Mouse (Mus musculus) bone marrow, adult 2 months (tissue): Measurements from ENCODE around the gene Ip6k3. TPM values are rescaled to one million over a fixed set of nuclear protein-coding genes. Genes with fewer than 3 reads are reported as not detected.

ENCODE experiments used
- H3K27ac ChIP-seq: fragments of 200-500 bp; 2 replicates; pipeline ENCODE4 v1.5.1; 2012; ENCODE audit warnings: low read depth, mild to moderate bottlenecking, control low read depth, inconsistent platforms, low read length; ENCODE audit not compliant: control insufficient read depth, poor library complexity, insufficient read depth
- H3K4me1 ChIP-seq: fragments of 200-500 bp; 2 replicates; pipeline ENCODE4 v1.6.1; 2011; ENCODE audit warnings: low read length; ENCODE audit not compliant: control insufficient read depth, insufficient read depth
- H3K4me3 ChIP-seq: fragments of 200-500 bp; replicated peaks from 2 replicates; pipeline ENCODE3; 2011; ENCODE audit warnings: mild to moderate bottlenecking, low read depth, low read length, control low read depth; ENCODE audit not compliant: control insufficient read depth
- CTCF ChIP-seq: fragments of 200-500 bp; IDR thresholded peaks from 2 replicates; pipeline ENCODE4 v1.5.1; 2011; ENCODE audit warnings: low read length, control low read depth; ENCODE audit not compliant: control insufficient read depth, insufficient read depth
- POLR2A ChIP-seq: fragments of 200-500 bp; IDR thresholded peaks from 2 replicates; pipeline ENCODE4 v1.6.1; 2011; ENCODE audit warnings: low read depth, mild to moderate bottlenecking, control low read depth, low read length, borderline replicate concordance; ENCODE audit not compliant: control insufficient read depth
- WGBS: fragments of 180-500 bp; shearing (Covaris S2); methylation state at CpG from one replicate; pipeline ENCODE4 v1.1.7; 2018; 5-methylcytosine and 5-hydroxymethylcytosine counted together
- polyA plus RNA-seq: library from polyadenylated mRNA; stranded (reverse); fragments of >200 nt; gene quantifications from 2 replicates; pipeline ENCODE4 v1.2.4, GENCODE M21; 2011; ENCODE audit warnings: low replicate concordance; ENCODE audit not compliant: missing spikeins, insufficient read depth, insufficient read length

Gene Ip6k3
- polyA plus RNA-seq, 1 experiment, result not detected

GRCm38 (mm10) chr17:27200801-27201200 is 33.2 kb upstream of the Ip6k3 start:
- TF ChIP-seq CTCF (no peak), POLR2A (no peak)
- WGBS, result 37% methylated on average over 11 of the region's 11 CpGs
- H3K4me3 ChIP-seq, result no peak overlapping the region
- H3K27ac ChIP-seq, result no peak overlapping the region
- H3K4me1 ChIP-seq, result peaks cover 2% of the 10 kb centered on the region; the same call in 1 of the 2 replicates

DNA sequence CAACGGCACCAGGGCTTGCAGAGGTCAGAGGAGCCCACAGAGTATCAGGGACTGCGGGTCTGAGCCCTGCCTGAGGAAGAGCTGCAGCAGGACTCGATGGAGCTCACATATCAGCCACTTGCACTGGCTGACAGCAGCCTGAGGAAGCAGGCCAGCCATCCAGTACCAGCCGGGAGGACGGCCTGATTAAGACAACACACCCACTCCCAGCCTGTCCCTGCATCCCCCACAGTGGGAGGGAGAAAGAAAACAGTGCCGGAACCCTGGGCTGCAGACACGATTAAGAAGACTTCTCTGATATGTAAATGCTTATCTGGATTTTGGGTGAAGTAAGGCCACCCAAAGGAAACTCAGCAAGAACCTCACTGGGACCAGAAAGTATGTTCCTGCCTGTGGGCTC is 32.3 kb upstream of the Ip6k3 start:
- peaks cover 4% of the 10 kb centered on the region; the same call in 1 of the 2 replicates for H3K4me1 ChIP-seq
- no peak overlapping the region for H3K27ac ChIP-seq
- TF ChIP-seq POLR2A (no peak), CTCF (no peak)
- H3K4me3 ChIP-seq, result no peak overlapping the region
- 70% methylated on average over 7 of the region's 7 CpGs for WGBS

DNA sequence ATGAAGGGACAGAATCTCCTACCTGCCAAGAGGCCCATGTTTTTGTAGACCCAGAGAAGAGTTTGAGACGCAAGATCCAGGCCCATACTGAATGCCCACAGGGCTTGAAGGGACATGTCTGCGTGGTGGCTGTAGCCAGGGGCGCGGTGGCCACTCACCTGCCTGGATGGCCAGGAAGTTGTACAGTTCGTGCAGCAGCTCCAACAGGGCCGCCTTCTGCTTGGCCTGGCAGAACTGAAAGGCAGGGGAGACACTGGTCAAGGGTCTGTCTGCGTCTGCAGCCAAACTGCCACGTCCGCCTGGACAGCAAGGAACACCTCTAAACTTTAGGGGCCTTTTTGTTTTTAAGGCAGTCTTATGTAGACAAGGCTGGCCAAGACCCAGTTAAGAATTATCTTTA is 31.6 kb upstream of the Ip6k3 start:
- TF ChIP-seq POLR2A, result no peak
- TF ChIP-seq CTCF, result no peak
- Histone ChIP-seq H3K4me1 (peaks cover 4% of the 10 kb centered on the region; the same call in 1 of the 2 replicates), H3K27ac (no peak overlapping the region), H3K4me3 (no peak overlapping the region)
- WGBS, result 97% methylated on average over 9 of the region's 9 CpGs

- Histone ChIP-seq H3K4me1 (peaks cover 2% of the 10 kb centered on the region; the same call in 1 of the 2 replicates), H3K27ac (no peak overlapping the region; the same call in 1 of the 2 replicates), H3K4me3 (no peak overlapping the region)
- no peak for TF ChIP-seq CTCF
- TF ChIP-seq POLR2A, result no peak
- WGBS, result 78% methylated on average over 9 of the region's 9 CpGs
These were observed 28.6 kb upstream of the Ip6k3 start for GRCm38 (mm10) chr17:27196206-27196605.

GRCm38 (mm10) chr17:27194258-27195185 is 26.9 kb upstream of the Ip6k3 start:
- peak overlapping the region; percentile 59 for H3K27ac ChIP-seq
- no peak overlapping the region for H3K4me3 ChIP-seq
- H3K4me1 ChIP-seq, result peaks cover 2% of the 10 kb centered on the region; the same call in 1 of the 2 replicates
- WGBS, result 78% methylated on average over 20 of the region's 20 CpGs
- TF ChIP-seq POLR2A (no peak), CTCF (no peak)

DNA sequence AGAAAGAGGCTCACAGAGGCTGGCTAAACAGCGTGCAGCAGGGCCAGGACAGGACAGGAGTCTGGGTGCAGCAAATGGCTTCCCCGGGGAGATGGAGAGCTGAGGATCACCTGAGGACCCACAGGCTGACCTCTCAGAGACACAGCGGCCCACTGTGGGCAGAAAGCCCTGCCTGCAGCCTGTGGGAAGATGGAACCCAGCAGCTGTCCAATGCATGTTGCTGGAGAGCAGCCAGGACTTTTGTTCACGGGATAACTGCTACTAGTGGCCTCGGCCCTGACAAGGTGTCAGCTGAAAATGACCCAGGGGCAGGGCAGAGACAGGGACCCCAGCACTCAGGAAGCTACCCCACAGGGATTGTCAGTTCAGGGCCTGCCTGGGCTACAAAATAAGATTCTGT is 24.2 kb upstream of the Ip6k3 start:
- Histone ChIP-seq H3K4me3 (no peak overlapping the region), H3K27ac (no peak overlapping the region), H3K4me1 (peaks cover 2% of the 10 kb centered on the region; the same call in 1 of the 2 replicates)
- no peak for TF ChIP-seq POLR2A
- TF ChIP-seq CTCF, result no peak
- WGBS, result 85% methylated on average over 5 of the region's 5 CpGs

DNA sequence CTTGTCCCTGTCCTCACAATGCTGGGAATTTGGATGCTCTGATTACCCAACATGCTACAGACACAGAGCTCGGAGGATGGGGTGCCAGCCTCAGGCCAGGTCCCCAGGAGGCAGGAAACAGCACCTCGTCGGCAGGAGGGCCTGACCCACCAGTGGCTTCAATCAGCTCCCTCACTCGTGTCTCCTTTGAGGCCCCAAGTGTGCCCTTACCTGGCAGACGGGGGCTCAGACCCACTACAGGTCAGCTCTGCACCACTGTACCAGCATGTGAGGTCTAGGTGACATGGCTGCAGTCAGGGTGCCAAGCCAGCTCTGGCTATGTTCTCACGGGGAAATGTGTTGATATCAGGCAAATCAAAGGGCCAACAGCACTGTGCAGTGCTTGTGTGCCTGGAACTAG is 23.6 kb upstream of the Ip6k3 start:
- no peak overlapping the region for H3K27ac ChIP-seq
- TF ChIP-seq CTCF (no peak), POLR2A (no peak)
- no peak overlapping the region for H3K4me3 ChIP-seq
- peaks cover 2% of the 10 kb centered on the region; the same call in 1 of the 2 replicates for H3K4me1 ChIP-seq
- 75% methylated on average over 6 of the region's 6 CpGs for WGBS

- no peaks in the 10 kb centered on the region for H3K4me1 ChIP-seq
- WGBS, result 38% methylated on average over 10 of the region's 10 CpGs
- peak; percentile 99 for TF ChIP-seq CTCF
- TF ChIP-seq POLR2A, result 0 out of 2 replicates have a peak, but pooled peaks have one; percentile 32
- no peak overlapping the region for H3K27ac ChIP-seq
- no peak overlapping the region for H3K4me3 ChIP-seq
These were observed 22.1 kb upstream of the Ip6k3 start for GRCm38 (mm10) chr17:27189640-27190216.
